Mouse (Mus musculus) MEL (cell line): ENCODE measurements around the gene Hoxa11. TPM values are rescaled to one million over a fixed set of nuclear protein-coding genes. Genes with fewer than 3 reads are reported as not detected.

ENCODE experiments used
- DNase-seq: peaks from one replicate; pipeline ENCODE4 v3.0.0; 2011; ENCODE audit warnings: low read depth, low spot score
- H3K27ac ChIP-seq: 2 replicates; pipeline ENCODE4 v1.5.1; 2012; ENCODE audit warnings: low read depth, mild to moderate bottlenecking, control low read depth, low read length, moderate library complexity; ENCODE audit not compliant: control insufficient read depth
- H3K27me3 ChIP-seq, 2 experiments: fragments of 150-350 bp in 1 of 2; sonication (generic) in 1 of 2; 2 replicates each; pipeline ENCODE4 v1.6.1; 2012; ENCODE audit warnings: low read length in 2 of 2, mild to moderate bottlenecking in 2 of 2, improper control_type of control experiment in 1 of 2, moderate library complexity in 1 of 2; ENCODE audit not compliant: insufficient read depth in 2 of 2, control insufficient read depth in 1 of 2
- H3K36me3 ChIP-seq, 2 experiments: 2 replicates each; pipeline ENCODE4 v1.6.1; 2012 to 2014; ENCODE audit warnings: low read length in 2 of 2, improper control_type of control experiment in 1 of 2, inconsistent platforms in 1 of 2, mild to moderate bottlenecking in 1 of 2; ENCODE audit not compliant: insufficient read depth in 2 of 2, control insufficient read depth in 1 of 2
- H3K4me1 ChIP-seq, 2 experiments: fragments of 150-350 bp in 1 of 2; sonication (generic) in 1 of 2; 2 replicates each; pipeline ENCODE4 v1.6.1; 2012; ENCODE audit warnings: low read length in 2 of 2, improper control_type of control experiment in 1 of 2, mild to moderate bottlenecking in 1 of 2; ENCODE audit not compliant: insufficient read depth in 2 of 2, control insufficient read depth in 1 of 2
- H3K4me3 ChIP-seq, 2 experiments: fragments of 150-350 bp in 1 of 2; sonication (generic) in 1 of 2; 2 replicates each; pipeline ENCODE4 v1.5.1; 2012; ENCODE audit warnings: low read depth in 2 of 2, low read length in 2 of 2, mild to moderate bottlenecking in 2 of 2, moderate library complexity in 2 of 2, control low read depth in 1 of 2, improper control_type of control experiment in 1 of 2; ENCODE audit not compliant: control insufficient read depth in 1 of 2, insufficient read depth in 1 of 2
- H3K79me2 ChIP-seq: 2 replicates; pipeline ENCODE4 v1.6.1; 2012; ENCODE audit warnings: mild to moderate bottlenecking, low read length, moderate library complexity; ENCODE audit not compliant: control insufficient read depth, poor library complexity, insufficient read depth
- H3K9ac ChIP-seq: 2 replicates; pipeline ENCODE4 v1.6.1; 2012; ENCODE audit warnings: low read depth, mild to moderate bottlenecking, control low read depth, low read length, moderate library complexity; ENCODE audit not compliant: control insufficient read depth, poor library complexity, severe bottlenecking
- H3K9me3 ChIP-seq: fragments of 150-350 bp; sonication (generic); replicated peaks from 2 replicates; pipeline ENCODE4 v1.6.1; 2012; ENCODE audit warnings: mild to moderate bottlenecking, low read length, improper control_type of control experiment, moderate library complexity; ENCODE audit not compliant: insufficient read depth
- BHLHE40 ChIP-seq: IDR thresholded peaks from 2 replicates; pipeline ENCODE4 v1.6.1; 2012; ENCODE audit warnings: low read depth, mild to moderate bottlenecking, inconsistent platforms, low read length, improper control_type of control experiment, borderline replicate concordance
- CTCF ChIP-seq, 3 experiments: IDR thresholded peaks in 2 of 3; conservative IDR thresholded peaks in 1 of 3; 2 replicates each; pipeline ENCODE4 v1.5.1; 2011 to 2012; ENCODE audit warnings: low read length in 3 of 3, low read depth in 2 of 3, mild to moderate bottlenecking in 2 of 3, improper control_type of control experiment in 1 of 3, inconsistent platforms in 1 of 3, mixed read lengths in 1 of 3, moderate library complexity in 1 of 3; ENCODE audit not compliant: control insufficient read depth in 1 of 3, insufficient read depth in 1 of 3, poor library complexity in 1 of 3, severe bottlenecking in 1 of 3
- ETS1 ChIP-seq: IDR thresholded peaks from 2 replicates; pipeline ENCODE4 v1.6.1; 2012; ENCODE audit warnings: low read depth, mild to moderate bottlenecking, inconsistent platforms, low read length, improper control_type of control experiment, moderate library complexity
- GABPA ChIP-seq: IDR thresholded peaks from 2 replicates; pipeline ENCODE4 v1.6.1; 2012; ENCODE audit warnings: low read depth, mild to moderate bottlenecking, inconsistent platforms, low read length, improper control_type of control experiment, moderate library complexity
- HCFC1 ChIP-seq: IDR thresholded peaks from 2 replicates; pipeline ENCODE4 v1.6.1; 2012; ENCODE audit warnings: low read depth, mild to moderate bottlenecking, inconsistent platforms, low read length, improper control_type of control experiment, moderate library complexity
- KAT2A ChIP-seq: conservative IDR thresholded peaks from 2 replicates; pipeline ENCODE4 v1.6.1; 2012; ENCODE audit warnings: low read depth, low read length, improper control_type of control experiment, inconsistent platforms
- MAFK ChIP-seq: IDR thresholded peaks from 2 replicates; pipeline ENCODE4 v1.6.1; 2011; ENCODE audit warnings: low read depth, mild to moderate bottlenecking, low read length, improper control_type of control experiment, borderline replicate concordance
- MAZ ChIP-seq: IDR thresholded peaks from 2 replicates; pipeline ENCODE4 v1.6.1; 2012; ENCODE audit warnings: low read depth, mild to moderate bottlenecking, inconsistent platforms, low read length, improper control_type of control experiment
- MEF2A ChIP-seq: IDR thresholded peaks from 2 replicates; pipeline ENCODE4 v1.6.1; 2014; ENCODE audit warnings: low read depth, mild to moderate bottlenecking, inconsistent platforms, low read length, improper control_type of control experiment; ENCODE audit not compliant: poor library complexity, insufficient replicate concordance, severe bottlenecking; ENCODE audit errors: extremely low read depth
- MXI1 ChIP-seq: IDR thresholded peaks from 2 replicates; pipeline ENCODE4 v1.6.1; 2011; ENCODE audit warnings: mild to moderate bottlenecking, low read depth, low read length, improper control_type of control experiment
- MYC ChIP-seq: IDR thresholded peaks from 2 replicates; pipeline ENCODE4 v1.6.1; 2011; ENCODE audit warnings: low read depth, mild to moderate bottlenecking, low read length, improper control_type of control experiment, moderate library complexity
- POLR2AphosphoS5 ChIP-seq: IDR thresholded peaks from 2 replicates; pipeline ENCODE4 v1.6.1; 2012; ENCODE audit warnings: low read depth, borderline replicate concordance, mild to moderate bottlenecking, inconsistent platforms, low read length, moderate library complexity, mixed read lengths
- RAD21 ChIP-seq: IDR thresholded peaks from 2 replicates; pipeline ENCODE4 v1.6.1; 2011; ENCODE audit warnings: mild to moderate bottlenecking, low read depth, low read length, improper control_type of control experiment
- RCOR1 ChIP-seq: IDR thresholded peaks from 2 replicates; pipeline ENCODE4 v1.6.1; 2012; ENCODE audit warnings: low read depth, mild to moderate bottlenecking, inconsistent platforms, low read length, improper control_type of control experiment
- SIN3A ChIP-seq: IDR thresholded peaks from 2 replicates; pipeline ENCODE4 v1.6.1; 2012; ENCODE audit warnings: low read length, improper control_type of control experiment, inconsistent platforms
- SMC3 ChIP-seq: IDR thresholded peaks from 2 replicates; pipeline ENCODE4 v1.6.1; 2011; ENCODE audit warnings: low read depth, low read length, improper control_type of control experiment
- TAL1 ChIP-seq: IDR thresholded peaks from 2 replicates; pipeline ENCODE4 v1.6.1; 2012; ENCODE audit warnings: mild to moderate bottlenecking, inconsistent platforms, low read length, moderate library complexity, mixed read lengths
- TCF12 ChIP-seq: IDR thresholded peaks from 2 replicates; pipeline ENCODE4 v1.6.1; 2014; ENCODE audit warnings: low read depth, mild to moderate bottlenecking, inconsistent platforms, low read length, improper control_type of control experiment, moderate library complexity
- USF2 ChIP-seq, 2 experiments: IDR thresholded peaks; 2 replicates each; pipeline ENCODE4 v1.6.1; 2011 to 2012; ENCODE audit warnings: improper control_type of control experiment in 2 of 2, low read length in 2 of 2, borderline replicate concordance in 1 of 2, inconsistent platforms in 1 of 2, low read depth in 1 of 2, mild to moderate bottlenecking in 1 of 2; ENCODE audit not compliant: insufficient read depth in 1 of 2
- ZC3H11A ChIP-seq: IDR thresholded peaks from 2 replicates; pipeline ENCODE4 v1.6.1; 2012; ENCODE audit warnings: low read depth, mild to moderate bottlenecking, inconsistent platforms, low read length, improper control_type of control experiment
- ZKSCAN1 ChIP-seq: IDR thresholded peaks from 2 replicates; pipeline ENCODE4 v1.6.1; 2012; ENCODE audit warnings: low read depth, mild to moderate bottlenecking, inconsistent platforms, low read length, improper control_type of control experiment, moderate library complexity
- ZNF384 ChIP-seq: IDR thresholded peaks from 2 replicates; pipeline ENCODE4 v1.6.1; 2012; ENCODE audit warnings: low read depth, mild to moderate bottlenecking, inconsistent platforms, low read length, improper control_type of control experiment
- polyA plus RNA-seq, 2 experiments: library from polyadenylated mRNA; stranded (reverse) in 1 of 2; unstranded in 1 of 2; fragments of >175 nt in 1 of 2; fragments of >200 nt in 1 of 2; gene quantifications; 2 replicates each; pipeline versions ENCODE4 v1.2.1 to v1.2.4; 2012; ENCODE audit warnings: low replicate concordance in 2 of 2, low read depth in 1 of 2; ENCODE audit not compliant: insufficient read length in 2 of 2, insufficient read depth in 1 of 2, missing spikeins in 1 of 2
- total RNA-seq: library from RNA; depleted of rRNA; stranded (reverse); fragments of 300-350 nt; gene quantifications from 2 replicates; pipeline ENCODE4 v1.2.3, GENCODE M21; 2012

Gene Hoxa11
- total and polyA plus RNA-seq, 3 experiments = not detected

DNA sequence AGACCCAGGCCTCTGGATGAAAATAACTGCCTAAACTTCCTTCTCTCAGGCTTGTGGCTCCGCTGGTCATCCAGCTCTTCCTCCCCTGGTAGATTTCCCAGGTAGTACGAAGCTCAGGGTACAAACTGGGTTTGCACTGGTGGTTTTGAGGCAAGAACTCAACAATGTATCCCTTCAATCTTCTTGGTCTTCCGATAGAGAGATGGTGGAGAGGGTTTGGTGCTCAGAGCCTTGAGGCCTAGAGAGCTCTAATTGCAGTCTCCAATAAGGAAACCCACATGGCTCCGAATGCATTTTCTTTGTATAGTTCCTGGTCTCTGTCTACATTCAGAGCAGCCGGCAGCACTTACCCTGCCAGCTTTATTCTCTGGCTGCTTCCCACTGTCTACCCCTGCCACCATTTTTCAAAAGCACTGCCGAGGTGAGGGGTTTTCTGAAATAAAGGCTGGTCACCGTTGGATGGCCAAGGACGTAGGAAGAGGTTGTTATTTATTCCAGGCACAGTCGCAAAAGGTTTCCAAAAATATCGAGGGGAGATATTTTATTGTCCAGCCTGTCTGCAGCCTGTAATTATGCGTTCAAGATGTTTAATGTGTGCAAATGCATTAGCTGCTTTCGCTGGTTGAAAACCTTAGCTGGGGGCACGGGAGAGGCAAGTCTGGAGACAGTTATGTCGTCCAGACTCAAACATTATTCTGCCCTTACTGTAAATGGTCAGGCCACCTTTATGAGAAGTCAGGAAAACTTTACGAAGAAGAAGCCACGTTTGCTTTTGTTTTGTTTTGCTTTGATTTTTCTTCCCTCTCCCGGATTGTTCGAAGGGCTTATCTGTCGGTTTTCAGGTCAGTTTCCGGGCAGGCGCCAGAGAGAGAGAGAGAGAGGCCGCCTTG is 27.4 kb upstream of the Hoxa11 start:
- no peaks in the 10 kb centered on the region for H3K4me1 ChIP-seq
- no peaks in the 10 kb centered on the region for H3K36me3 ChIP-seq
- no peak overlapping the region for H3K9ac ChIP-seq
- H3K79me2 ChIP-seq = no peaks in the 10 kb centered on the region
- no peak for DNase-seq
- H3K27ac ChIP-seq = no peak overlapping the region
- H3K4me3 ChIP-seq = no peak overlapping the region
- H3K9me3 ChIP-seq = no peaks in the 10 kb centered on the region
- no peaks in the 10 kb centered on the region for H3K27me3 ChIP-seq
- no peak for TF ChIP-seq ETS1
- TF ChIP-seq ZKSCAN1 = no peak
- no peak for TF ChIP-seq USF2 (IDR thresholded peaks at IDR 0.05; ENCODE audit: borderline replicate concordance in 1 of 2, insufficient read depth in 1 of 2, low read depth in 1 of 2, low read length in 2 of 2)
- no peak for TF ChIP-seq HCFC1
- TF ChIP-seq RCOR1 = no peak
- no peak for TF ChIP-seq MYC
- TF ChIP-seq POLR2AphosphoS5 = no peak
- no peak for TF ChIP-seq MEF2A
- no peak for TF ChIP-seq BHLHE40
- no peak for TF ChIP-seq SMC3
- no peak for TF ChIP-seq MXI1
- TF ChIP-seq GABPA = no peak
- TF ChIP-seq MAFK = no peak
- TF ChIP-seq TCF12 = no peak
- no peak for TF ChIP-seq SIN3A
- TF ChIP-seq ZC3H11A = no peak

DNA sequence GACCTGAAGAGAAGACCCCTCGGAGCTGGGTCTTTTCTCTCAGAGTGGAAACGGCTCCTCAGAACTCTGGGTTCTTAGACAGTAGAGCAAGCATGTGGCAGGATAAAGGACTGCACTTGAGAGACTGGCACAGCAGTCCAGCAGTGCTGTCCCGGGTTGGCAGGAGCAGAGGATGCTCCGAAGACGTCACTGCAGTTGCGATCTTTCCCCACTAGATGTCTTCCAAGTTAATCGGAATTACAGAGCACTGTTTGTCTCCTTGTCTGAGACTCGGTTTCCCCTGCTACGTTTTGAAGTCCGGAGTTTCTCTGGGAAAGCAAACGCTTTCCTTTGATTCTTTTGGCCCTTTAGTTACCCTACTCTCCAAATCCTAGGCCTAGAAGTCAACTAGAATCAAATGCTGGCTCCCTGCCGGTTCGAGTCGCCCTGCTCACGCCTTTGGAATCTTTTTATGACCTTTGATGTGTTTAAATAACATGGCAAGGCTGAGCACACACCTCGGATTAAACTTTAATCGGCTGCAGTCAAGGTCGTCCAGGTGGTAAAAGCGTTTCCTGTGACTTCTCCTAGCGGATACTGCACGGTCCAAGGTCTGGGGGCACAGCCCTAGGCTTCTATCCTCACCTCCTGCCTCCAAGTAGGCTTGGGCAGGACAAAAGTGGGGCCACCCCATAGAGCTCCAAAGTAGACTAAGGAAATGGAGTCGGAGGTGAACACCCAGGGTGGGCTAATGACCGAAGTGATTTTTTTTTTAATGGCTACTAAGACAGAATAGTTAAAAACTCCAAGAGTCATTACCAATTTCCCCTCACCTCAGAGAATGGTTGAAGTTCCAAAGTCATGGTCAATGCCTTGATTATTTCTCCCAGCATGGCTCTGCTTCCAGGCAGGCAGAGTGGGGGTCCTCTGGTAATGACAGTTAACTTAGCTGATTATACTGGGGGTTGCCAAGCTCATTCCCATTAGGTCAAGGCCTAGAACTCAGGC is 25.2 kb upstream of the Hoxa11 start:
- TF ChIP-seq CTCF (IDR thresholded peaks at IDR 0.05 in 2 of 3, conservative IDR thresholded peaks at IDR 0.05 in 1 of 3; ENCODE audit: control insufficient read depth in 1 of 3, insufficient read depth in 1 of 3, low read depth in 2 of 3, low read length in 3 of 3, poor library complexity in 1 of 3, severe bottlenecking in 1 of 3) = peak in 2 of 3 experiments; percentile 16 to 21; a peak in 2 of 6 replicates
- TF ChIP-seq ZNF384 = no peak
- peak; percentile 21 for TF ChIP-seq RAD21
- TF ChIP-seq KAT2A = no peak
- no peak for TF ChIP-seq MEF2A
- TF ChIP-seq HCFC1 = no peak
- no peak for TF ChIP-seq MAZ
- peak; percentile 43; the same call in 1 of the 2 replicates for TF ChIP-seq SMC3
- TF ChIP-seq ETS1 = no peak
- no peak for TF ChIP-seq SIN3A
- no peak for TF ChIP-seq TAL1
- DNase-seq = no peak
- no peak overlapping the region for H3K9ac ChIP-seq
- H3K36me3 ChIP-seq = no peaks in the 10 kb centered on the region
- H3K79me2 ChIP-seq = no peaks in the 10 kb centered on the region
- no peak overlapping the region for H3K27ac ChIP-seq
- no peaks in the 10 kb centered on the region for H3K27me3 ChIP-seq
- H3K4me3 ChIP-seq = no peak overlapping the region
- no peaks in the 10 kb centered on the region for H3K4me1 ChIP-seq
- no peaks in the 10 kb centered on the region for H3K9me3 ChIP-seq
